Mouse (Mus musculus): Measurements from ENCODE around the gene Gm43517. TPM values are rescaled to one million over a fixed set of nuclear protein-coding genes. Genes with fewer than 3 reads are reported as not detected.

The Gm43517 gene
- not detected in 2 replicates for polyA plus RNA-seq (2012; rRNA removed)

DNA sequence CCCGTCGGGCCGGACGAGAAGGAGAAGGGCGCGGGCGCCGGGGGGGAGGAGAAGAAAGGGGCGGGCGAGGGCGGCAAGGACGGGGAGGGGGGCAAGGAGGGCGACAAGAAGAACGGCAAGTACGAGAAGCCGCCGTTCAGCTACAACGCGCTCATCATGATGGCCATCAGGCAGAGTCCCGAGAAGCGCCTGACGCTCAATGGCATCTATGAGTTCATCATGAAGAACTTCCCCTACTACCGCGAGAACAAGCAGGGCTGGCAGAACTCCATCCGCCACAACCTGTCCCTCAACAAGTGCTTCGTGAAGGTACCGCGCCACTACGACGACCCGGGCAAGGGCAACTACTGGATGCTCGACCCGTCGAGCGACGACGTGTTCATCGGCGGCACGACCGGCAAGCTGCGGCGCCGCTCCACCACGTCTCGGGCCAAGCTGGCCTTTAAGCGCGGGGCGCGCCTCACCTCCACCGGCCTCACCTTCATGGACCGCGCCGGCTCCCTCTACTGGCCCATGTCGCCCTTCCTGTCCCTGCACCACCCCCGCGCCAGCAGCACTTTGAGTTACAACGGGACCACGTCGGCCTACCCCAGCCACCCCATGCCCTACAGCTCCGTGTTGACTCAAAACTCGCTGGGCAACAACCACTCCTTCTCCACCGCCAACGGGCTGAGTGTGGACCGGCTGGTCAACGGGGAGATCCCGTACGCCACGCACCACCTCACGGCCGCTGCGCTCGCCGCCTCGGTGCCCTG, at the start of gene Gm43517:
Gene Gm43517, plus strand, starts transcription at position 299 of the 755 bp plus-strand sequence.

DNA sequence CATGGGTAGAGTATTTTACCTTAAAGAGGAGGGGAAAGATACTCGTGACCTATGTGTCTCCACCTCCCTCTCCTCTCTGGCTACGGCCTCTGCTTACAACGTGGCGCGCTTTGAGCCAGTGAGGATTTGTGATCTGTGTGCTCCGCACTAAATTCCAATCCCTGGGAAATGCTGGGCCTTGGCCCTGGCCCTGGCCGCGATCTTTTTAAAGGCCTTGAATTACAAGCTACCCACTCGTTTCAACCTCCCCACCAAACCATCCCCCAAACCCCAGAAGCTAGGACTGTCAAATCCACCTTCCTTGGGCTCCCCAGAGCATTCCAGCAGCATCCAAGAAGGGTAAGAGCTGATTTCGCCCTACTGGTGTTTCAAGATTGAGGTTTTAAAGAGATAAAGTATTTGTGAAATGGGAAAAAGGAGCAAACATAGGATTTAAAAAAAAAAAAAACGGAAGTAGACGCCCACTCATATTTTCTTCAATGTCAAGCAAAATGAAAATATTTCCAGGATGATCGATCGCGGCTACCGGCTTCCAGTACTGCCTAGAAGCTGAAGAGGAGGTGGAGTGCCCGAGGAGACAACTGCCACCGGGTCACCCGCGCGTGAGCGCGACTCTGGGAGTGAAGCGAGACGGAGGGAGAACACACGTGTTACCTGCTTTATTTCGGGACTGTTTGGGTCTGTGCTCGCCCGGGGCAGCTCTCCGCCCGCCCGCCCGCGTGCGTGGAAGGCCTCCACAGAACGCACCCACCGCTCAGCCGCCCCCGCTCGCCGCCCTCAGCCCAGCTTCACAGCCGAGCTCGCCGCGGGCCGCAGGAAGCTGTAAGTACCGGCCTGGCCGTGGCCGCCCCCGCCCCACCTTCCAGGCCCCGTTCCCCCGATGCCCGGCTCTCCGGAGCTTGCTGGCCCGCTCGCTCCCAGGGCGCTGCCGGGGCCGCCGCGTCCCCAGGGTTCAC, 2.1 kb upstream of the Gm43517 start, which contains the start of gene Foxg1:
Gene Foxg1, plus strand, starts transcription at position 96 of the 956 bp plus-strand sequence.

Other genes with a start within 250 kb of the Gm43517 start
- not detected in 2 replicates for gene Foxg1, start 2.5 kb upstream of the Gm43517 start, polyA plus RNA-seq (2012; rRNA removed)

All from ovary, adult 2 months (tissue).